Mouse (Mus musculus) olfactory bulb, adult 2 months (tissue): Measurements from ENCODE around the gene Slc17a7.

Experiments used
- CTCF ChIP-seq: fragments of 200-500 bp; IDR thresholded peaks from 2 replicates; pipeline ENCODE4 v1.5.1; 2012; ENCODE audit warnings: low read depth, mild to moderate bottlenecking, low read length, moderate library complexity; ENCODE audit not compliant: insufficient read depth
- POLR2A ChIP-seq: fragments of 200-500 bp; IDR thresholded peaks from 2 replicates; pipeline ENCODE4 v1.6.1; 2012; ENCODE audit warnings: mild to moderate bottlenecking, low read depth, low read length, moderate library complexity; ENCODE audit not compliant: insufficient read depth

DNA sequence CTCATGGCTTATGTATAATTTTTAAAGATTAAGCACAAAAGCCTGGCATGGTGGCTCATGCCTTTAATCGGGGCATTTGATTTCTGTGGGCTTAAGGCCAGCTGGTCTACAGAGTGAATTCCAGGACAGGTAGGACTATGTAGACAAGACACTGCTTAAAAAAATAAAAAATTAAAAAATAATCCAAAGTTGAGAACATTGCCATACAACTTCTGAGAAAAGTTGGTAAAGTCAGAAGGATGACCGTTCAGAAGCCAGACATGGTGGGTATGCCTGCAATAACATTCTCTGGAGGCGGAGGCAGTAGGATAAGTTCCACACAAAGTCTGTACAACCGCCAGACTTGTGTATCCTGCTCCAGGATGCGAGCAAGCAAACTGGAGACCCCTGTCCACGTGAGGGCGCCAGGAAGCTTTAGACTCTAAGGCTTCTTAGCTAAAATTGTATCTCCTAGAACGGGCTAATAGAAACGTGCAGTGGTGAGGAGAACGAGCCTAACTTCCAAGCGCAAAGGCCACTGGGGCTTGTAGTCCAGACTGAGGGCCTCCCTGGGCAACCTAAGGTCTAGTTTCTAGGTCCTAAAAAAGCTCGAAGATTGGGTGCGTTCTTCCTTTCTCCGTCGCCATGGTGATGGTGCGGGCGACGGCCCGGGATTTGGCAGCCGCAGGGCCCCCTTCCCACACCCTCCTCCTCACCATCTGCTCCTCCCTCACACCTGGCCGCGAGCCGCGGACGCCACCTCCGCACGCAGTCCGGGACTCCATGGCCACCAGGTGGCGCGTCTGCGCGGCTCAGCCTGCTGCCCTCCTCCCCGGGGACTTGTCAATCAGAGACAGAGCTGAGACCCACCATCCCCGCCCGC lies 1.9 kb upstream of the Slc17a7 start:
- TF ChIP-seq CTCF (peak; percentile 88), POLR2A (0 out of 2 replicates have a peak, but pooled peaks have one; percentile 13)
